Mouse (Mus musculus): ENCODE measurements around the gene Ddx52.

GRCm38 (mm10) chr11:83938556-83938955 lies 3.3 kb upstream of the Ddx52 start:
- TF ChIP-seq CTCF (IDR thresholded peaks at IDR 0.05; ENCODE audit: control insufficient read depth, insufficient read depth, insufficient replicate concordance, low read depth, low read length): no peak
- no peak for TF ChIP-seq POLR2A (IDR thresholded peaks at IDR 0.05; ENCODE audit: control insufficient read depth, low read depth, low read length)
